Mouse (Mus musculus) mouse embryonic stem cell (cell line): ENCODE results near the gene Edem3.

Experiments used
- in situ Hi-C, 2 experiments: fragments of 300-500 bp; cut with MboI; formaldehyde crosslinking; loops; 1 replicate in 1 of 2; 3 replicates in 1 of 2; pipeline ENCODE4 v1.14.3; 2019 to 2020; ENCODE audit warnings: low sequenced_read_pairs in 2 of 2, low pct_unique_long_range_greater_than_20kb in 1 of 2, mixed read lengths in 1 of 2; ENCODE audit not compliant: unreplicated experiment in 1 of 2

Edem3 gene

GRCm38 (mm10) chr1:151845926-151846782 lies 91.0 kb downstream of the Edem3 start:
- in situ Hi-C loops: loop anchor here in 1 of 2 experiments (25.0 kb wide), 2 partner anchors 341 to 416 kb away; no protein-coding TSS in a partner anchor

- in situ Hi-C loops: loop anchor here in 1 of 2 experiments (25.0 kb wide), 2 partner anchors 339 to 414 kb away; no protein-coding TSS in a partner anchor
These were observed 93.1 kb downstream of the Edem3 start for GRCm38 (mm10) chr1:151848286-151848685.

- in situ Hi-C loops: loop anchor here in 1 of 2 experiments (25.0 kb wide), 2 partner anchors 337 to 412 kb away; no protein-coding TSS in a partner anchor
These were observed 94.9 kb downstream of the Edem3 start for GRCm38 (mm10) chr1:151849993-151850608.

- in situ Hi-C loops: no loop called here
These were observed 96.1 kb downstream of the Edem3 start for GRCm38 (mm10) chr1:151851051-151851848.

- in situ Hi-C loops: no loop called here
These were observed 96.8 kb downstream of the Edem3 start for GRCm38 (mm10) chr1:151851976-151852375.

GRCm38 (mm10) chr1:151855561-151855960 lies 100.4 kb downstream of the Edem3 start:
- in situ Hi-C loops: no loop called here

GRCm38 (mm10) chr1:151858474-151858873 lies 103.3 kb downstream of the Edem3 start:
- in situ Hi-C loops: no loop called here

GRCm38 (mm10) chr1:151861334-151861995 lies 106.3 kb downstream of the Edem3 start:
- in situ Hi-C loops: no loop called here

- in situ Hi-C loops: no loop called here
These were observed 106.9 kb downstream of the Edem3 start for GRCm38 (mm10) chr1:151862109-151862508.

- in situ Hi-C loops: no loop called here
These were observed 108.1 kb downstream of the Edem3 start for GRCm38 (mm10) chr1:151863135-151863796.

- in situ Hi-C loops: no loop called here
These were observed 108.6 kb downstream of the Edem3 start for GRCm38 (mm10) chr1:151863797-151864147.

- in situ Hi-C loops: no loop called here
These were observed 109.2 kb downstream of the Edem3 start for GRCm38 (mm10) chr1:151864326-151864725.
